Mouse (Mus musculus): Measurements from ENCODE around the gene Caprin2.

Gene Caprin2

DNA sequence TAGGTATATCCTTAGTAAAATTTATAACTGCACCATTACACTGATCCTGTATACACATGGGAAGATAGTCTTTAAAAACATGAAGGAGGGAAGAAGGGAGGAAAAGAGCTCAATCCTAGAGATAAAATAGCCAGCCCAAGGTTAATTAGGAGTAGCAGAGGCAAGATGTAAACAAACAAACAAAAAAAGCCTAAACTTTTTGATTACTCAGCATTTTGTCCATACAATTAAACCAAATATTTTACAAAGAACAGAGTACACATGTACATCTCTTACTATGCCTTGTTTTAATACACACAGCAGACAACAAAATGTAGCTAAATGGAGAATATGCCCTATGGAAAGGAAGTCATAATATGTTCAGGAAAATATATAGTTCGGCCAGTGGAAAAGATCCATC lies 54.3 kb downstream of the Caprin2 start:
- no peak for DNase-seq (ENCODE audit: low read depth, low spot score)

- no peak for DNase-seq (ENCODE audit: low read depth, low spot score)
Observed at GRCm38 (mm10) chr6:148838460-148838859, 57.6 kb downstream of the Caprin2 start.

DNA sequence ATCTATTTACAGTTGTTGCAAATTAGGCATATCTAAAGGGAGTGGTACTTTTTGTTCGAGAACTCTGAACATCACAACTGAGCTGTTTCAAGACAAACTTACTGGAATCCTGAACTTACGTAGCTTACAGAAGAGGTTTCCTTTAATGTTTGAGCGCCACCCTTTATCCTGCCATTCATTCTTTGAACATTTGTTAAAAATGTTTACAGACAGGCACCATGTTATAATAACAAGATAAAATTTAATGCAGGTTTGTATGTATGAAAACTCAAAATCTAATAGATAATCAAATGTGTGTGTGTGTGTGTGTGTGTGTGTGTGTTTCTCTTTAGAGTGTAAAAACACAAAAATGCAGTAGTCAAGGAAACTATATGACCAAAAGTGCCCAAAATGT lies 64.3 kb downstream of the Caprin2 start:
- DNase-seq (ENCODE audit: low read depth, low spot score): no peak

GRCm38 (mm10) chr6:148830748-148831727 lies 65.0 kb downstream of the Caprin2 start, which contains the start of gene Ipo8:
Ipo8 (minus strand) TSS chr6:148831467.
- DNase-seq (ENCODE audit: low read depth, low spot score): peak; percentile 98

DNA sequence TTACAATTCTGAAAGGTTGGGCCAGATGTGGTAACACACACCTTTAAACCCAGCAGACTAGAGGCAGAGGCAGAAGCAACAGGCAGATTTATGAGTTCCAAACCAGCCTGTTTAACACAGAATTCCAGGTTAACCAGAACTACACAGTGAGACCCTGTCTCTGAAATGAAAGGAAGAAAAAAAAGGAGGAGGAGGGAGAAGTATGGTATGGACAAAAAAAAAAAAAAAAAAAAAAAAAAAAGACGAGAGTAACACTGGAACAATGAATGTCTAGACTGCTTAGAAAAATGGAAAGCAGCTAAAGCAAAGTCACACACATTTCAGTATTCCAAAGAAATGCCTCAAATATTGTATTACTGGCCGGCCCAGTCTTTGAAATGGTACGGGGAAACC lies 65.7 kb downstream of the Caprin2 start:
- peak; percentile 19 for DNase-seq (ENCODE audit: low read depth, low spot score)

DNA sequence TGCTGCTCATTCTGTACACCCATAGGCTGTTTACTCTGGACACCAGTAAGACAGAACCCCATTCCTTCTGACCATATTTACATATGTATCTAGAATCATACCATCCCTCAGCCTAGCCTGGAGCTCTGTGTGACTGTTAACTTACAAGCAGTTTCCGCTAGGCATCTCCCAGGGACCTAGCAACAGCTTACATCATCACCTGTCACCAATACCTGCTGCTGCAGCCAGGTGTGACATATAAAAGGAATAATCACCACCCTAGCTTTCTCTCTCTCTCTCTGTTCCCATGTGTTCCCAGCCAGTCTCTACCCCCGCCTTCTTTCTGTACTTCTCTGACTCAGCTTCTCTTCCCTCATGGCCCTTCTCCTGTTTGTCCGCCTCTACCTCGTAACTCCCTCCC lies 69.9 kb downstream of the Caprin2 start:
- no peak for DNase-seq (ENCODE audit: low read depth, low spot score)

DNA sequence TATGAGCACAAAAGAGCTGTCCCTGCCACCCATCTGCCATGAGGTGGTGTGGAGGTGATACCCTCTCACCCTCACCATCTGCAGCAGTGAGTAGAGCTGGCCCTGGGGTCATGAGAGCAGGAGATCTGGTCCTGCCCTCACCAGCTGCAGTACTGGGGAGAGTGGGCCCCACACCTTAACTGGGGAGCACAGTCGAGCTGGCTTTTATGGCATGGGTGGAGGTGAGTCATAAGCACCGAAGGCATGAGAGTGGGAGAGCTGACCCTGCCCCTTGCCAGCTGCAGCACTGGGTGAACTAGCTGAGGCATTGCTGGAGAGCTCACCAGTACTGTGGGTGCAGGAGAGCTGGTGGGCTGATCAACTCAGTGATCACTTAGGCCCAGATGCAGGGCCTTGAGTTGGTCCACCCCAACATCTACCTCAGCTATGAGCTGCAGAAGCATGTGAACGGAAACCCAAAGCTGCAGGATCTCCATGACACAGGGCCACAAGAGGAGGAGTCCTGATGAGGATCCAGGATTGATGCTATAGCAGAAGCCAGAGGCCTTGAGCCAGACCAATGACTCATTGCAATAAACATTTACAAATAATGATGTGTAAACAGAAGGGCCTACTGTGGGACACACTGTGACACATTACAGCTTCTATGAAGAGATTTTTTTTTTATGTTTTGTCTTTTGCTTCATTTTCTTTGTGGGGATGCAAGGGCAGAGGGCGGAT lies 77.3 kb downstream of the Caprin2 start:
- peak; percentile 54 for DNase-seq (ENCODE audit: low read depth, low spot score)

DNA sequence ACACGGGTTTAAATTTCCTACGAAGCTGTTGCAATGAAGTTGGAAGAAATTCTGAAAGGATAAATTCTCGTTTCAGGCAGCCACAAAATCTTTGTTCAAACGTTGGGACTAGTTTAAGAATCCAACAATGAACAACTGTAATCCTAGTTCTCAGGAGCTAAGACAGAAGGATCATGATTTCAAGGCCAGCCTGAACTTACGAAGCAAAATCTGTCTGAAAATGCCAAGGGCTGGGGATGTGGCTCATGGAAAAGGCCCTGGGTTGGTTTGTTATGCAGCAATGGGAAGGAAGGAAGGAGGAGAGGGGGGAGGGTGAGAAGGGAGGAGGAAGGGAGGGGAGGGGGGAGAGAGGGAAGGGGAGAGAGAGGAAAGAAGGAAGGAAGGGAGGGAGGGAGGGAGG lies 79.3 kb downstream of the Caprin2 start:
- DNase-seq (ENCODE audit: low read depth, low spot score): no peak

GRCm38 (mm10) chr6:148811117-148811516 lies 84.9 kb downstream of the Caprin2 start:
- DNase-seq (ENCODE audit: low read depth, low spot score): no peak

- DNase-seq (ENCODE audit: low read depth, low spot score): no peak
Observed at GRCm38 (mm10) chr6:148799773-148800172, 96.3 kb downstream of the Caprin2 start.

GRCm38 (mm10) chr6:148795145-148795544 lies 100.9 kb downstream of the Caprin2 start:
- no peak for DNase-seq (ENCODE audit: low read depth, low spot score)

Data from 3T3-L1 (cell line).